Mouse (Mus musculus) intestine, embryonic 14.5 days (tissue): ENCODE measurements around the gene Hoxc9. TPM values are rescaled to one million over a fixed set of nuclear protein-coding genes. Genes with fewer than 3 reads are reported as not detected.

Source experiments
- ATAC-seq: fragments of 200-750 bp; cut with Nextera tagmentation; replicated peaks from 2 replicates; pipeline ENCODE4 v1.8.0; 2017; ENCODE audit warnings: low read depth, moderate number of reproducible peaks, moderate TSS enrichment, moderate library complexity; ENCODE audit not compliant: low FRiP score, low TSS enrichment
- DNase-seq: peaks from one replicate; pipeline ENCODE4 v3.0.0-alpha.2; 2018; ENCODE audit warnings: low spot score
- H3K27ac ChIP-seq: fragments of 300-500 bp; sonication (generic); 2 replicates; pipeline ENCODE4 v1.5.1; 2014; ENCODE audit warnings: low read depth, mild to moderate bottlenecking, control low read depth
- H3K27me3 ChIP-seq: fragments of 300-500 bp; sonication (generic); replicated peaks from 2 replicates; pipeline ENCODE4 v1.6.1; 2014; ENCODE audit warnings: low read length, control low read depth; ENCODE audit not compliant: control insufficient read depth, insufficient read depth
- H3K36me3 ChIP-seq: fragments of 300-500 bp; sonication (generic); 2 replicates; pipeline ENCODE4 v1.6.1; 2014; ENCODE audit warnings: low read length, control low read depth; ENCODE audit not compliant: control insufficient read depth, insufficient read depth
- H3K4me1 ChIP-seq: fragments of 300-500 bp; sonication (generic); replicated peaks from 2 replicates; pipeline ENCODE4 v1.6.1; 2014; ENCODE audit warnings: low read length, control low read depth, mixed read lengths; ENCODE audit not compliant: control insufficient read depth, insufficient read depth
- H3K4me2 ChIP-seq: fragments of 300-500 bp; sonication (generic); 2 replicates; pipeline ENCODE4 v1.6.1; 2014; ENCODE audit warnings: low read length
- H3K4me3 ChIP-seq: fragments of 300-500 bp; sonication (generic); 2 replicates; pipeline ENCODE4 v1.5.1; 2014; ENCODE audit warnings: low read depth, low read length, control low read depth, mixed read lengths
- H3K9ac ChIP-seq: fragments of 300-500 bp; sonication (generic); 2 replicates; pipeline ENCODE4 v1.6.1; 2014; ENCODE audit warnings: mild to moderate bottlenecking, low read length
- H3K9me3 ChIP-seq: fragments of 300-500 bp; sonication (generic); 2 replicates; pipeline ENCODE4 v1.6.1; 2016; ENCODE audit warnings: low read length, control low read depth; ENCODE audit not compliant: control insufficient read depth
- WGBS: fragments of 180-500 bp; shearing (Covaris S2); extraction: QIAGEN DNeasy Blood & Tissue Kit; methylation state at CpG from one replicate; pipeline ENCODE4 v1.1.7; 2014; 5-methylcytosine and 5-hydroxymethylcytosine counted together
- polyA plus RNA-seq: library from polyadenylated mRNA; unstranded; fragments of >200 nt; fragmentation: Nextera tagmentation; extraction: Ambion mirVana; gene quantifications from 2 replicates; pipeline ENCODE4 v1.2.1, GENCODE M21; 2014

The Hoxc9 gene
- polyA plus RNA-seq, 1 experiment from 2014 or later, result 1.7 TPM

GRCm38 (mm10) chr15:102954192-102955006 is 21.8 kb upstream of the Hoxc9 start, which contains the start of gene Hoxc11:
TSS of gene Hoxc11 (plus strand) at chr15:102954427.
- H3K27me3 ChIP-seq, result peaks cover 100% of the 10 kb centered on the region
- H3K27ac ChIP-seq, result no peak within 1 kb of the TSS
- ATAC-seq (no peak), DNase-seq (peak; percentile 80)
- WGBS, result 1% methylated on average over 57 of the region's 57 CpGs
- H3K4me2 ChIP-seq, result no peak within 1 kb of the TSS
- peak within 1 kb of the TSS; percentile 8; the same call in 1 of the 2 replicates for H3K4me3 ChIP-seq
- no peak within 1 kb of the TSS for H3K9ac ChIP-seq
- H3K9me3 ChIP-seq, result no peaks in the 10 kb centered on the region
- no peaks in the 10 kb centered on the region for H3K36me3 ChIP-seq
- H3K4me1 ChIP-seq, result no peaks in the 10 kb centered on the region

GRCm38 (mm10) chr15:102955007-102955382 is 21.2 kb upstream of the Hoxc9 start:
- no peak overlapping the region for H3K9ac ChIP-seq
- no peak for ATAC-seq
- DNase-seq, result no peak
- H3K36me3 ChIP-seq, result no peaks in the 10 kb centered on the region
- H3K4me3 ChIP-seq, result peak overlapping the region; percentile 8; the same call in 1 of the 2 replicates
- no peaks in the 10 kb centered on the region for H3K9me3 ChIP-seq
- H3K4me2 ChIP-seq, result no peak overlapping the region
- WGBS, result 1% methylated on average over 27 of the region's 28 CpGs
- H3K27ac ChIP-seq, result no peak overlapping the region
- H3K27me3 ChIP-seq, result peaks cover 100% of the 10 kb centered on the region
- H3K4me1 ChIP-seq, result 0 out of 2 replicates have a peak, but pooled peaks cover 1% of the 10 kb centered on the region

DNA sequence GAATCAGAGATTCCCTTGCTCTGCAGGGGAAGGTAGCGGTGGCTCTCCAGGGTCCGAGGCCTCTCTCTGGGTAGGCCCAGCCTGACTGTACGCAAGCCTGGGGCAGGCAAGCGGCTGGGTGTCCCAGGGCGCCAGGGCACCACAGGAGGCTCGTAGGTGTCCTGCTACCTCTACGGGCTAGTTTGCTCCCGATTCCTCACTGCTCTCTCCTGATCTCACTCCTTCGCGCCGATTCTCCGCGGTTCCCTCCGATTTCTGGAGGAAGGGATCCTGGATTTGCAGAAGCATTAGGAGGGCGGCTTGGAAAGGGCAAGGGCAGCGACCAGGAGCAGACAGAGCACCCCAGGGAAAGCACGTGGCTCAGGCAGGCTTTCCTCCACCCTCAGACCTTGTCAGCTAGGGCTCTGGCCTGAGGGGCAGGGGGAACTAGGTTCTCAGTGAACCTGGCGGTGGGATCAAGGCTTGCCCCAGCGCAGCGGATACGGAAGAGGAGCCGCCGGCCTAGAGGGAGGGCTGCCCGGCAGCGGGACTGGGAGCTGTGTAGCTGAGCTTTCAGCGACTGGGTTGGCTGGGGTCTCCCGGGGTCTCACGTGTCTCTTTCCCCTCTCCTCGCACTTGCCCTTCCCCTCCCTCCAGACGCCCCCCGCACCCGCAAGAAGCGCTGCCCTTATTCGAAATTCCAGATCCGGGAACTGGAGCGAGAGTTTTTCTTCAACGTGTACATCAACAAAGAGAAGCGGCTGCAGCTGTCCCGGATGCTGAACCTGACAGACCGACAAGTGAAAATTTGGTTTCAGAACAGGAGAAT is 20.2 kb upstream of the Hoxc9 start:
- no peak for ATAC-seq
- Histone ChIP-seq H3K36me3 (no peaks in the 10 kb centered on the region), H3K9ac (0 out of 2 replicates have a peak overlapping the region, but pooled peaks have one; percentile 13), H3K9me3 (no peaks in the 10 kb centered on the region), H3K27ac (no peak overlapping the region), H3K4me3 (peak overlapping the region; percentile 6; the same call in 1 of the 2 replicates), H3K4me2 (0 out of 2 replicates have a peak overlapping the region, but pooled peaks have one; percentile 1), H3K27me3 (peaks cover 100% of the 10 kb centered on the region), H3K4me1 (peaks cover 4% of the 10 kb centered on the region; the same call in 1 of the 2 replicates)
- DNase-seq, result peak; percentile 77
- 1% methylated on average over 40 of the region's 40 CpGs for WGBS

GRCm38 (mm10) chr15:102956906-102957305 is 19.3 kb upstream of the Hoxc9 start:
- Histone ChIP-seq H3K27me3 (peaks cover 100% of the 10 kb centered on the region), H3K36me3 (no peaks in the 10 kb centered on the region), H3K4me1 (peaks cover 4% of the 10 kb centered on the region; the same call in 1 of the 2 replicates), H3K4me3 (no peak overlapping the region), H3K27ac (no peak overlapping the region), H3K9me3 (no peaks in the 10 kb centered on the region), H3K9ac (no peak overlapping the region), H3K4me2 (no peak overlapping the region)
- no peak for DNase-seq
- 3% methylated on average over 12 of the region's 12 CpGs for WGBS
- no peak for ATAC-seq

DNA sequence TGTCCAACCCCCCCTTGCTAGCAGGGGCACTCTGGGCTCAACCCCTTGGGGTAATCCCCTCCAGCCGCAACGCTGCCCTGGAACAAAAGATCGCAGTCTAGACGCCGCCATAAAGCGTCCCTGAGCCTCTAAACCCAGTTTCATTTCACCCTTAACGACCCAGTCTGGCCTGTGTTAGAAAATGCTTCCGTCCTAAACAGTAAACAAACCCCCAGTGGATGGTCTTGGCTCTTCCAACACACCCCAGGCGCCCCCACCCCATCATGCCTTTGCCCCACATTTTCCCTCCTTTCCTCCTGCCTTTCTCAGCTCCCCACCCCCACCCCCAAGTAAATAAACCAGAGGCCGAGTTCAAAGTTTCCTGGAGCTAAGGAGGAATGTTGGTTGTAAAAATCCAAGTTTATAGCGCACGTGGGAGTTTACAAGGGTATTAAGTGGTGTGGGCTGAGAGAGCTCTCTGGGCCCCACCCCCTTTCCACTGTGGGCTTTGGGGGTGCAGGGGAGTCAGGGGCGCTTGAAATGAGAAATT is 16.5 kb upstream of the Hoxc9 start:
- no peak for ATAC-seq
- no peak overlapping the region for H3K9ac ChIP-seq
- no peaks in the 10 kb centered on the region for H3K9me3 ChIP-seq
- peaks cover 4% of the 10 kb centered on the region; the same call in 1 of the 2 replicates for H3K4me1 ChIP-seq
- H3K27ac ChIP-seq, result no peak overlapping the region
- WGBS, result under 1% methylated on average over 13 of the region's 13 CpGs
- no peak for DNase-seq
- H3K4me2 ChIP-seq, result peak overlapping the region; percentile 30
- H3K36me3 ChIP-seq, result no peaks in the 10 kb centered on the region
- peaks cover 99% of the 10 kb centered on the region for H3K27me3 ChIP-seq
- H3K4me3 ChIP-seq, result no peak overlapping the region; the same call in 1 of the 2 replicates

- H3K27me3 ChIP-seq, result peaks cover 99% of the 10 kb centered on the region
- H3K36me3 ChIP-seq, result no peaks in the 10 kb centered on the region
- no peaks in the 10 kb centered on the region for H3K9me3 ChIP-seq
- ATAC-seq, result no peak
- no peak overlapping the region for H3K9ac ChIP-seq
- no peak overlapping the region for H3K4me3 ChIP-seq
- peaks cover 4% of the 10 kb centered on the region; the same call in 1 of the 2 replicates for H3K4me1 ChIP-seq
- H3K27ac ChIP-seq, result no peak overlapping the region
- peak overlapping the region; percentile 1 for H3K4me2 ChIP-seq
- WGBS, result 1% methylated on average over 6 of the region's 6 CpGs
- no peak for DNase-seq
Observed at GRCm38 (mm10) chr15:102961728-102962127, 14.5 kb upstream of the Hoxc9 start.

DNA sequence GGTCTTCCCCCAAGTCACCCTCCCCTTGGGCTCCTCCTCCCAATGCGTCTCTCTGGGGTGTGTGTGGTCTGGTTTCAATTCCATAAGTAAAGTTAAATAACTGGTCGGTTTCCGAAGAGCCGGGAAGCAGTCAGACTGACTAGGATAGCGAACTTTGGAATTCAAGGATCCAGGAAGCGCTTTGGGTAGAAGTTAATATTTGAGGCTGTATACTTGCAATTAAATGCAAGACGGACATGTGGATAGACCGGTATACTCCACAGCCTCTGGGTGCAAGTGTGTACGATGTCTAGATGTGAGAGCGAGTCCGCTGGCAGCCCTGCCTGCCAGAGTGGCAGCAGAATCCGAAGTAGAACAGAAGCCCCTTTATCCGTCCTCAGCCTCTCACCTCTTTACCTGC is 13.7 kb upstream of the Hoxc9 start:
- Histone ChIP-seq H3K27ac (no peak overlapping the region), H3K9me3 (no peaks in the 10 kb centered on the region), H3K4me2 (peak overlapping the region; percentile 12; the same call in 1 of the 2 replicates), H3K36me3 (no peaks in the 10 kb centered on the region), H3K4me1 (peaks cover 4% of the 10 kb centered on the region; the same call in 1 of the 2 replicates), H3K4me3 (no peak overlapping the region), H3K27me3 (peaks cover 99% of the 10 kb centered on the region), H3K9ac (no peak overlapping the region)
- WGBS, result 4% methylated on average over 13 of the region's 13 CpGs
- no peak for ATAC-seq
- peak; percentile 76 for DNase-seq

GRCm38 (mm10) chr15:102963259-102963658 is 13.0 kb upstream of the Hoxc9 start:
- DNase-seq (no peak), ATAC-seq (no peak)
- 0 out of 2 replicates have a peak overlapping the region, but pooled peaks have one; percentile 3 for H3K9ac ChIP-seq
- H3K4me3 ChIP-seq, result no peak overlapping the region
- H3K4me1 ChIP-seq, result peaks cover 4% of the 10 kb centered on the region; the same call in 1 of the 2 replicates
- H3K9me3 ChIP-seq, result no peaks in the 10 kb centered on the region
- peaks cover 98% of the 10 kb centered on the region for H3K27me3 ChIP-seq
- no peak overlapping the region for H3K27ac ChIP-seq
- H3K36me3 ChIP-seq, result no peaks in the 10 kb centered on the region
- H3K4me2 ChIP-seq, result peak overlapping the region; percentile 30; the same call in 1 of the 2 replicates
- WGBS, result 5% methylated on average over 8 of the region's 8 CpGs
